Comparison of ENCODE assay signal across 25 mouse cellular contexts in genomic region chr19:56592472-56592871, GRCm38 (mm10). TPM values are rescaled to one million over a fixed set of nuclear protein-coding genes. Genes with fewer than 3 reads are reported as not detected.
DNase-seq lines count a peak whose midpoint lies in the region; ATAC-seq and TF ChIP-seq lines count a peak whose summit lies in the region.
"Had no signal": no experiment of that assay in that cellular context is flagged by ENCODE, and none has a peak within 500 bp of the region (broad histone marks: within the 10 kb centered on the region; RNA-seq: fewer than 3 reads in every experiment).

No protein-coding gene starts in this region.

- DNase-seq in kidney, adult 2 months = no peak
- no peak for DNase-seq in limb, embryonic 10.5 days (ENCODE audit: low spot score)
- DNase-seq in testis, postnatal 10 days (ENCODE audit: low spot score) = no peak
- DNase-seq: adrenal gland, adult 2 months; adrenal gland, postnatal 14 days; cerebellum, adult 11 months; cerebellum, adult 2 months; cerebellum, adult 9-11 months; cerebellum, postnatal 25 days; forebrain, postnatal 0 days; gastrocnemius, adult 2 months; gastrocnemius, postnatal 14 days; heart, adult 18-20 months; heart, postnatal 14 days; heart, postnatal 4 days had no signal

- ATAC-seq in kidney, embryonic 15.5 days (replicated peaks; ENCODE audit: low FRiP score) = no peak
- no peak for ATAC-seq in limb, embryonic 15.5 days (ENCODE audit: insufficient number of reproducible peaks, low FRiP score, low TSS enrichment, low read depth)
- ATAC-seq: CD4-positive, CD25-positive, alpha-beta regulatory T cell, adult 4 months; forebrain, embryonic 14.5 days; forebrain, postnatal 0 days had no signal

- no peak overlapping the region for H3K9ac ChIP-seq in kidney, embryonic 15.5 days
- no peak overlapping the region for H3K9ac ChIP-seq in limb, embryonic 15.5 days
- H3K9ac ChIP-seq: embryonic facial prominence, embryonic 12.5 days; embryonic facial prominence, embryonic 15.5 days; forebrain, postnatal 0 days; heart, embryonic 12.5 days; heart, embryonic 15.5 days; hindbrain, embryonic 14.5 days had no signal

- H3K9me3 ChIP-seq in kidney, embryonic 15.5 days (replicated peaks) = no peaks in the 10 kb centered on the region
- no peaks in the 10 kb centered on the region for H3K9me3 ChIP-seq in limb, embryonic 15.5 days
- no peaks in the 10 kb centered on the region for H3K9me3 ChIP-seq in limb, embryonic 10.5 days (replicated peaks)
- H3K9me3 ChIP-seq: embryonic facial prominence, embryonic 12.5 days; embryonic facial prominence, embryonic 15.5 days; heart, embryonic 12.5 days; heart, embryonic 15.5 days had no signal

- no peak for TF ChIP-seq CTCF in kidney, adult 2 months (conservative IDR thresholded peaks at IDR 0.05; ENCODE audit: insufficient read depth, insufficient read length, low read depth, low read length)
- TF ChIP-seq CTCF in testis, adult 2 months (IDR thresholded peaks at IDR 0.05; ENCODE audit: control insufficient read depth, insufficient read depth, insufficient replicate concordance, low read depth, low read length) = no peak

- WGBS in kidney, embryonic 15.5 days = 64% methylated on average over 9 of the region's 9 CpGs
- WGBS in kidney, adult 2 months = 88% methylated on average over 9 of the region's 9 CpGs
- 81% methylated on average over 9 of the region's 9 CpGs for WGBS in limb, embryonic 15.5 days
- 89% methylated on average over 9 of the region's 9 CpGs for WGBS in limb, embryonic 10.5 days

- no peak for TF ChIP-seq POLR2A in kidney, adult 2 months (IDR thresholded peaks at IDR 0.05; ENCODE audit: low read depth, low read length)
- no peak for TF ChIP-seq POLR2A in testis, adult 2 months (IDR thresholded peaks at IDR 0.05; ENCODE audit: control insufficient read depth, low read depth, low read length)

- no peaks in the 10 kb centered on the region for H3K27me3 ChIP-seq in kidney, embryonic 15.5 days
- H3K27me3 ChIP-seq in kidney, adult 2 months (replicated peaks; ENCODE audit: control insufficient read depth, insufficient read depth, low read length) = no peaks in the 10 kb centered on the region
- no peaks in the 10 kb centered on the region for H3K27me3 ChIP-seq in limb, embryonic 15.5 days
- H3K27me3 ChIP-seq in limb, embryonic 10.5 days (ENCODE audit: low read depth, poor library complexity, severe bottlenecking) = no peaks in the 10 kb centered on the region
- H3K27me3 ChIP-seq in testis, adult 2 months (ENCODE audit: control insufficient read depth, insufficient read depth, low read length) = no peaks in the 10 kb centered on the region
- H3K27me3 ChIP-seq: embryonic facial prominence, embryonic 12.5 days; embryonic facial prominence, embryonic 15.5 days; heart, embryonic 12.5 days; heart, embryonic 15.5 days had no signal

- H3K27ac ChIP-seq in kidney, embryonic 15.5 days = peak overlapping the region; percentile 56
- no peak overlapping the region for H3K27ac ChIP-seq in kidney, adult 2 months (ENCODE audit: insufficient read depth, low read depth, low read length)
- 0 out of 2 replicates have a peak overlapping the region, but pooled peaks have one; percentile 6 for H3K27ac ChIP-seq in limb, embryonic 15.5 days
- H3K27ac ChIP-seq in limb, embryonic 10.5 days = no peak overlapping the region
- no peak overlapping the region for H3K27ac ChIP-seq in testis, adult 2 months (ENCODE audit: control insufficient read depth, insufficient read depth, low read depth, low read length)
- H3K27ac ChIP-seq: embryonic facial prominence, embryonic 12.5 days; embryonic facial prominence, embryonic 15.5 days; gastrocnemius, adult 2 months; heart, embryonic 15.5 days; hindbrain, embryonic 14.5 days had no signal

- no peak overlapping the region for H3K4me2 ChIP-seq in kidney, embryonic 15.5 days
- H3K4me2 ChIP-seq in limb, embryonic 15.5 days = no peak overlapping the region
- H3K4me2 ChIP-seq: embryonic facial prominence, embryonic 12.5 days; embryonic facial prominence, embryonic 15.5 days; heart, embryonic 12.5 days; heart, embryonic 15.5 days; hindbrain, embryonic 14.5 days had no signal

- peaks cover 93% of the 10 kb centered on the region for H3K36me3 ChIP-seq in kidney, embryonic 15.5 days
- H3K36me3 ChIP-seq in kidney, adult 2 months (ENCODE audit: control insufficient read depth, insufficient read depth, low read length) = peaks cover 2% of the 10 kb centered on the region; the same call in 1 of the 2 replicates
- H3K36me3 ChIP-seq in limb, embryonic 15.5 days = peaks cover 80% of the 10 kb centered on the region
- H3K36me3 ChIP-seq in limb, embryonic 10.5 days = peaks cover 97% of the 10 kb centered on the region
- no peaks in the 10 kb centered on the region; the same call in 1 of the 2 replicates for H3K36me3 ChIP-seq in testis, adult 2 months (ENCODE audit: control insufficient read depth, insufficient read depth, low read length)

- H3K4me1 ChIP-seq in kidney, embryonic 15.5 days = peaks cover 5% of the 10 kb centered on the region; the same call in 1 of the 2 replicates
- H3K4me1 ChIP-seq in kidney, adult 2 months (ENCODE audit: control insufficient read depth, insufficient read depth, low read length) = no peaks in the 10 kb centered on the region
- H3K4me1 ChIP-seq in limb, embryonic 15.5 days = peaks cover 4% of the 10 kb centered on the region; the same call in 1 of the 2 replicates
- no peaks in the 10 kb centered on the region for H3K4me1 ChIP-seq in limb, embryonic 10.5 days
- H3K4me1 ChIP-seq in testis, adult 2 months (ENCODE audit: control insufficient read depth, insufficient read depth, low read length) = no peaks in the 10 kb centered on the region
- H3K4me1 ChIP-seq: embryonic facial prominence, embryonic 12.5 days had no signal

- no peak overlapping the region for H3K4me3 ChIP-seq in kidney, embryonic 15.5 days (replicated peaks)
- no peak overlapping the region for H3K4me3 ChIP-seq in kidney, adult 2 months (ENCODE audit: insufficient read depth, low read depth, low read length)
- H3K4me3 ChIP-seq in limb, embryonic 15.5 days = no peak overlapping the region
- H3K4me3 ChIP-seq in limb, embryonic 10.5 days = no peak overlapping the region
- H3K4me3 ChIP-seq in testis, adult 2 months (ENCODE audit: control insufficient read depth, low read depth, low read length) = peak overlapping the region; percentile 32; the same call in 1 of the 2 replicates
- H3K4me3 ChIP-seq: embryonic facial prominence, embryonic 12.5 days; embryonic facial prominence, embryonic 15.5 days; gastrocnemius, adult 2 months; heart, embryonic 12.5 days; heart, embryonic 15.5 days had no signal

RNA-seq across cellular contexts. Expression of gene Nhlrc2, which starts 44.4 kb away (rescaled TPM):
- 15.2 and 16.0 TPM in 2 replicates for polyA plus RNA-seq in kidney, embryonic 15.5 days (2015; fragmentation: Nextera tagmentation; extraction: Ambion mirVana)
- polyA plus RNA-seq in kidney, adult 2 months (2012; rRNA removed) = 6.3 and 6.6 TPM in 2 replicates
- 12.5 and 14.1 TPM in 2 replicates for polyA plus RNA-seq in limb, embryonic 15.5 days (2015; fragmentation: Nextera tagmentation; extraction: Ambion mirVana)
- 15.3 and 16.6 TPM in 2 replicates for polyA plus RNA-seq in limb, embryonic 10.5 days (2016; fragmentation: Nextera tagmentation; extraction: Ambion mirVana)
- polyA plus RNA-seq in testis, adult 2 months (2012; rRNA removed) = 1.8 and 2.0 TPM in 2 replicates

RNA-seq across cellular contexts. Expression of gene Dclre1a, which starts 44.5 kb away (rescaled TPM):
- polyA plus RNA-seq in kidney, embryonic 15.5 days (2015; fragmentation: Nextera tagmentation; extraction: Ambion mirVana) = 18.0 and 21.6 TPM in 2 replicates
- 5.7 and 5.9 TPM in 2 replicates for polyA plus RNA-seq in kidney, adult 2 months (2012; rRNA removed)
- polyA plus RNA-seq in limb, embryonic 15.5 days (2015; fragmentation: Nextera tagmentation; extraction: Ambion mirVana) = 17.9 and 19.2 TPM in 2 replicates
- polyA plus RNA-seq in limb, embryonic 10.5 days (2016; fragmentation: Nextera tagmentation; extraction: Ambion mirVana) = 17.1 and 20.9 TPM in 2 replicates
- polyA plus RNA-seq in testis, adult 2 months (2012; rRNA removed) = 2.5 and 2.9 TPM in 2 replicates

Comparison
In these comparisons a context has a peak if more than half of its experiments do, and no peak if none do; other contexts are left out.
1. H3K27ac ChIP-seq: peak in kidney, embryonic 15.5 days (single experiment) and limb, embryonic 15.5 days (single experiment); none in kidney, adult 2 months (single experiment), limb, embryonic 10.5 days (single experiment) and testis, adult 2 months (single experiment).